Mouse (Mus musculus) spleen, adult 2 months (tissue): ENCODE data around the gene Fndc8.
"Not testable (repeated sequence)": the region's sequence is repeated elsewhere in the genome, so short reads cannot be mapped to it uniquely, and the experiment has no call there.

ENCODE experiments used
- CTCF ChIP-seq: fragments of 200-500 bp; IDR thresholded peaks from 2 replicates; pipeline ENCODE4 v1.5.1; 2011; ENCODE audit warnings: mild to moderate bottlenecking, inconsistent platforms; ENCODE audit not compliant: insufficient read depth, insufficient read length, insufficient replicate concordance; ENCODE audit errors: extremely low read depth
- POLR2A ChIP-seq: fragments of 200-500 bp; IDR thresholded peaks from 2 replicates; pipeline ENCODE4 v1.6.1; 2011; ENCODE audit warnings: low read depth, low read length, inconsistent platforms

- not testable (repeated sequence) for TF ChIP-seq CTCF, POLR2A
Observed at GRCm38 (mm10) chr11:82931161-82931560, 39.2 kb downstream of the Fndc8 start.
